Mouse (Mus musculus): ENCODE results near the gene Vapb.

The Vapb gene

GRCm38 (mm10) chr2:173794018-173794417 is 56.7 kb downstream of the Vapb start:
- no peak for DNase-seq (ENCODE audit: low read depth)

- peak; percentile 60 for DNase-seq (ENCODE audit: low read depth)
Measured at GRCm38 (mm10) chr2:173794531-173795510, 57.5 kb downstream of the Vapb start.

- DNase-seq (ENCODE audit: low read depth) = no peak
Measured at GRCm38 (mm10) chr2:173795801-173796673, 58.7 kb downstream of the Vapb start.

- no peak for DNase-seq (ENCODE audit: low read depth)
Measured at GRCm38 (mm10) chr2:173796674-173796963, 59.3 kb downstream of the Vapb start.

- no peak for DNase-seq (ENCODE audit: low read depth)
Measured at GRCm38 (mm10) chr2:173799513-173799912, 62.2 kb downstream of the Vapb start.

GRCm38 (mm10) chr2:173800566-173800965 is 63.3 kb downstream of the Vapb start:
- DNase-seq (ENCODE audit: low read depth) = no peak

- no peak for DNase-seq (ENCODE audit: low read depth)
Measured at GRCm38 (mm10) chr2:173801405-173801876, 64.1 kb downstream of the Vapb start.

- DNase-seq (ENCODE audit: low read depth) = no peak
Measured at GRCm38 (mm10) chr2:173802176-173802575, 64.9 kb downstream of the Vapb start.

- DNase-seq (ENCODE audit: low read depth) = no peak
Measured at GRCm38 (mm10) chr2:173802956-173803355, 65.6 kb downstream of the Vapb start.

GRCm38 (mm10) chr2:173803827-173804226 is 66.5 kb downstream of the Vapb start:
- no peak for DNase-seq (ENCODE audit: low read depth)

- DNase-seq (ENCODE audit: low read depth) = no peak
Measured at GRCm38 (mm10) chr2:173806621-173807020, 69.3 kb downstream of the Vapb start.

- no peak for DNase-seq (ENCODE audit: low read depth)
Measured at GRCm38 (mm10) chr2:173808942-173809341, 71.6 kb downstream of the Vapb start.

- DNase-seq (ENCODE audit: low read depth) = no peak
Measured at GRCm38 (mm10) chr2:173810036-173810850, 72.9 kb downstream of the Vapb start.

GRCm38 (mm10) chr2:173810851-173811130 is 73.5 kb downstream of the Vapb start:
- no peak for DNase-seq (ENCODE audit: low read depth)

- DNase-seq (ENCODE audit: low read depth) = peak; percentile 19
Measured at GRCm38 (mm10) chr2:173811850-173812249, 74.5 kb downstream of the Vapb start.

GRCm38 (mm10) chr2:173813071-173813470 is 75.8 kb downstream of the Vapb start:
- no peak for DNase-seq (ENCODE audit: low read depth)

- no peak for DNase-seq (ENCODE audit: low read depth)
Measured at GRCm38 (mm10) chr2:173826287-173826686, 89.0 kb downstream of the Vapb start.

GRCm38 (mm10) chr2:173827228-173827627 is 89.9 kb downstream of the Vapb start:
- no peak for DNase-seq (ENCODE audit: low read depth)

- no peak for DNase-seq (ENCODE audit: low read depth)
Measured at GRCm38 (mm10) chr2:173828134-173828533, 90.8 kb downstream of the Vapb start.

GRCm38 (mm10) chr2:173832828-173833492 is 95.6 kb downstream of the Vapb start:
- no peak for DNase-seq (ENCODE audit: low read depth)
